Mouse (Mus musculus) testis, adult 2 months (tissue): ENCODE data around the gene Wdr59. TPM values are rescaled to one million over a fixed set of nuclear protein-coding genes. Genes with fewer than 3 reads are reported as not detected.

Experiments used
- H3K27ac ChIP-seq: fragments of 200-500 bp; 2 replicates; pipeline ENCODE4 v1.5.1; 2012; ENCODE audit warnings: low read depth, low read length; ENCODE audit not compliant: control insufficient read depth, insufficient read depth
- H3K27me3 ChIP-seq: fragments of 200-500 bp; 2 replicates; pipeline ENCODE4 v1.6.1; 2012; ENCODE audit warnings: mild to moderate bottlenecking, low read length, moderate library complexity; ENCODE audit not compliant: control insufficient read depth, insufficient read depth
- H3K36me3 ChIP-seq: fragments of 200-500 bp; 2 replicates; pipeline ENCODE4 v1.6.1; 2012; ENCODE audit warnings: mild to moderate bottlenecking, low read length; ENCODE audit not compliant: control insufficient read depth, insufficient read depth
- H3K4me1 ChIP-seq: fragments of 200-500 bp; 2 replicates; pipeline ENCODE4 v1.6.1; 2012; ENCODE audit warnings: low read length; ENCODE audit not compliant: control insufficient read depth, insufficient read depth
- H3K4me3 ChIP-seq: fragments of 200-500 bp; 2 replicates; pipeline ENCODE4 v1.5.1; 2012; ENCODE audit warnings: low read depth, mild to moderate bottlenecking, low read length, moderate library complexity, mixed read lengths; ENCODE audit not compliant: control insufficient read depth
- CTCF ChIP-seq: fragments of 200-500 bp; IDR thresholded peaks from 2 replicates; pipeline ENCODE4 v1.5.1; 2012; ENCODE audit warnings: low read depth, mild to moderate bottlenecking, inconsistent platforms, low read length, moderate library complexity; ENCODE audit not compliant: control insufficient read depth, insufficient read depth, insufficient replicate concordance
- POLR2A ChIP-seq: fragments of 200-500 bp; IDR thresholded peaks from 2 replicates; pipeline ENCODE4 v1.6.1; 2012; ENCODE audit warnings: low read depth, mild to moderate bottlenecking, inconsistent platforms, low read length, moderate library complexity; ENCODE audit not compliant: control insufficient read depth
- polyA plus RNA-seq: library from polyadenylated mRNA; depleted of rRNA; stranded (reverse); fragments of >200 nt; gene quantifications from 2 replicates; pipeline ENCODE4 v1.2.3, GENCODE M21; 2012

Wdr59 gene
- polyA plus RNA-seq, 1 experiment: 5.4 TPM

DNA sequence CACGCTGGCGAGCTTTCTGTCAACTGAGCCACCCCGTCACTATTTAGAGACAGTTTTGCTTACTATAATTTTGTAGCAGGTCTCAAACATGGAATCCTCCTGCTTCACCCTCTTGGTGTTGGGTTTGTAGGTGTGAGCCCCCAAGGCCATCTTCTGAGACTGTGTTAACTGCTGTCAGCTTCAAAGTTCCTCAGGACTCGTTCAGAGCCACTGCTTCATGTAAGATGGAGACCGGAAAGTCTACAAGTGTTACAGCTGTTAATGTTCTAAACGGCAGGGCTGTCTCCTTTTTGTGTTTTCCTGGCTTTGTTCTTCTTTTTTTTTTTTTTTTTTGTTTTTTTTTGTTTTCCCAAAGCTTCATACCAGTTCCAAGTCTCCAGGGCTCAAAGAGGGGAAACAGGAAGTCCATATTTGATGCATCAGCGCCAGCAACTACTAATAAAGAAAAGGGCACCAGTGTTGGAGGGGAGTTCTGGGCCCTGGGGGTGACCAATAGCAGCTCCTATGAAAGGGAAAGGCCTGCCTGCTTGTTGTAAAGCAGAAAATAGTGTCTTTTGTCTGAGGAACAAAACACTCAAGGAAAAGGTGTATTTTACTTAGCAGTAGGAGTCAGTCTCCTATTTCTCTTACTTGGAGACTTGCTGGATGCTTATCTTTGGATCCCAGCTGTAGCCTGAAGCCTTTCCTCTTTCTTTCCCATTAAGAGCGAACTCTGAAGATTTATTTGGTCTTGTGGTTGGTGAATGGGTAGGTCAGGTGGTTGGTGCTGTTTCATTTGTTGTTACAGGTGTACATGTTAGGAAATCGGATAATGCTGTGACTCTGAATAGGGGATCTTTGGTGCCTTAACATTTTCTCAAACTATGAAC is 28.3 kb upstream of the Wdr59 start:
- H3K27ac ChIP-seq: 0 out of 2 replicates have a peak overlapping the region, but pooled peaks have one; percentile 11
- H3K4me1 ChIP-seq: peaks cover 3% of the 10 kb centered on the region; the same call in 1 of the 2 replicates
- no peak overlapping the region for H3K4me3 ChIP-seq
- TF ChIP-seq CTCF: no peak
- no peak for TF ChIP-seq POLR2A
- no peaks in the 10 kb centered on the region for H3K27me3 ChIP-seq
- H3K36me3 ChIP-seq: no peaks in the 10 kb centered on the region

DNA sequence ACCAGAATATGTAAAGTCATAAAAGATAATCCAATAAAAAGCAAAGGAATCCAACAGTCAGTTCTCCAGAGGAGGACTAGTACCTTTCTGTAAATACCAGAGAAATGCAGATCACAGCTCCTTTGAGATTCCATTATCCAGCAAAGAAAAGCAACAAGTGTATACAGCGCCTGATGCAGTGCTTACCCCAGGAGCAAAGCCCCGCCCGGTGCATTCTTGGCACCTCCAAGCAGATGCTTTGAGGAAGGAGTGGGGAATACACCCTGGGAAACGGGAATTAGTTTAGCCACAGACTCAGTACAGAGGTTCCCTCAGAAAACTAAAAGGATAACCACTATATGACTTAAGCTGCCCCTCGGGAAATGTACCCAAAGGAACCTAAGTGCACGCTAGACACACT is 26.3 kb upstream of the Wdr59 start:
- no peaks in the 10 kb centered on the region for H3K36me3 ChIP-seq
- no peak overlapping the region for H3K27ac ChIP-seq

DNA sequence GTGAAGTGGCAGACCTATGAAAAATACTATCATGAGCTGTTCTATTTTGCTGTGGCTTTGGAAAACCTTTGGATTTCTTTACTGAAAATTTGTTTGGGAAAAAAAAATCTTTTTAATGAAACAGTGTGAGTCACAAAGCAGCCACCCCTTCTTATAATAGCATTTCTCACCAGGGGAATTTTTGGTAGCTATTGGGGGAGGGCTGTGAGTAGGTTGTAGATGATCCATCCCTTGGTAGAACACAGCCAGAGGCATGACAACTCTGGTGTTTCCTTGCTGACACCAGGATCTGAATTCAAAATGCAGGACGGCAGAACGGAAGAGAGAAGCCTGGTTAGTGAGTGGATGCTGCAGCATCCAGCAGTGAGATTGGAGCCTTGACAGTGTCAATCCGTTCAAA is 25.3 kb upstream of the Wdr59 start:
- no peak overlapping the region for H3K4me3 ChIP-seq
- TF ChIP-seq POLR2A (no peak), CTCF (no peak)
- no peak overlapping the region for H3K27ac ChIP-seq
- H3K4me1 ChIP-seq: peaks cover 3% of the 10 kb centered on the region; the same call in 1 of the 2 replicates
- no peaks in the 10 kb centered on the region for H3K36me3 ChIP-seq
- no peaks in the 10 kb centered on the region for H3K27me3 ChIP-seq

More for the DNA sequence above, 26.3 kb upstream of the Wdr59 start:
- no peaks in the 10 kb centered on the region for H3K27me3 ChIP-seq
- no peak overlapping the region for H3K4me3 ChIP-seq
- H3K4me1 ChIP-seq: peaks cover 3% of the 10 kb centered on the region; the same call in 1 of the 2 replicates
- TF ChIP-seq CTCF (no peak), POLR2A (no peak)

DNA sequence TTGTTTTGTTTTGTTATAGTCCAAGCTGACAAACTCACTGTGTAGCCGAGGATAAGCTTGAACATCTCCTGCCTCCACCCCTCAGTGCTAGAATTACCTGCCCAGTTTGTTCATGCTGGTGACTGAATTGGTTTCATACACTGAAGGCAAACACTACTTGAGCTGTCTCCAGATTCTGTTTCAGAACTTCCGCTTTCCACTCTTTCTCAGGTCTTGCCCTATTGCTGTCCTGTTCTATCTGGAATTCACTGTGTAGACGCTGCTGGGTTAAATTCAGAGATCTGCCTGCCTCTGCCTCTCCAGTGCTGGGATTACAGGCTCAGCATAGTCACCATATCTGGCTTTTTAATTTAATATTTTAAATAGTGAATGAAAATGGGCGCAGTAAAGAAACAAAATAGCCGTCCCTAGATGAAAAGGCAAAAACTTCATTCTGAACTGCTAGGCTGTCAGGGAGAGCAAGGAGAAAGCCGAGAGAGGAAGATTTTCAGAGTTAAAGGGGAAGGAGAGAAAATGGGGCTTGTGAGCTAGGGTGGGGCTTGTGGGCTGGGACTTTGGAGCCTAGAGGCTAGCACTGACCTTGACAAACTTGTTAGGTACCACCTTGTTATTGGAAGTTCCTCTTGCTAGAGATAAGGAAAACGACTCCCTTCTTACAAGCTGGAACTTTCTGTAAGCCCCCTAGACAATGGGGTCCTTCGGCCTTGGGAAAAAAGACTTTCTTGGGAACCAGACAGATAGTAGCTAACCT is 23.7 kb upstream of the Wdr59 start:
- H3K36me3 ChIP-seq: no peaks in the 10 kb centered on the region
- TF ChIP-seq POLR2A: no peak
- TF ChIP-seq CTCF: no peak
- H3K4me3 ChIP-seq: no peak overlapping the region
- no peak overlapping the region for H3K27ac ChIP-seq
- no peaks in the 10 kb centered on the region for H3K27me3 ChIP-seq
- peaks cover 3% of the 10 kb centered on the region; the same call in 1 of the 2 replicates for H3K4me1 ChIP-seq

DNA sequence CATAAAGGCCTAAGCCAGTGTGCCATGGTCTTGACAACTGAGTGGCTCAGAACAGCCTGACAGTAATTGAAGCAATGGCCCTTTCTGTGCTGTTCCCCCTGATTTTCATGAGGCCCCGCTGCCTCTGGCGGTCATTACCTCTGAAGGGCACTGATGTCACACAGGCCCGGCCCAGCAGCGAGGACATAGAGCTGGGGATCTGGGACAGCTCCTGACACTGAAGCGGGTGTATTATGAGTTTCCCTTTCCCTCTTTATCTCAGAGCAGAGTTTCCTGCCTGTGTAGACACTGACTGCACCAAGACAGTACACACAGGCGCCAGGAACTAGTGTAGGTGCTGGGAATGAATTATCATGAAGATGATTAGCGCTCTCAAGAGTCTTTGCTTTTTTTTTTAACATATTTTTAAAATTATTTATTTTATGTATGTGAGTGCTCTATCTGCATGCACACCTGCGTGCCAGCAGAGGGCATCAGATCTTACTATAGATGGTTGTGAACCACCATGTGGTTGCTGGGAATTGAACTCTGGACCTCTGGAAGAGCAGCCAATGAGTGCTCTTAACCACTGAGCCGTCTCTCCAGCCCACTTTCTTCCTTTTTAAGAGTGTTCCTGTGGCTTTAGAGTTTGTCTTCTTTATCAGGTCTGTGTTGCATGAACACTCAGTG is 22.0 kb upstream of the Wdr59 start:
- Histone ChIP-seq H3K4me3 (no peak overlapping the region), H3K36me3 (no peaks in the 10 kb centered on the region), H3K4me1 (no peaks in the 10 kb centered on the region; the same call in 1 of the 2 replicates), H3K27ac (no peak overlapping the region), H3K27me3 (no peaks in the 10 kb centered on the region)
- TF ChIP-seq CTCF (no peak), POLR2A (no peak)

DNA sequence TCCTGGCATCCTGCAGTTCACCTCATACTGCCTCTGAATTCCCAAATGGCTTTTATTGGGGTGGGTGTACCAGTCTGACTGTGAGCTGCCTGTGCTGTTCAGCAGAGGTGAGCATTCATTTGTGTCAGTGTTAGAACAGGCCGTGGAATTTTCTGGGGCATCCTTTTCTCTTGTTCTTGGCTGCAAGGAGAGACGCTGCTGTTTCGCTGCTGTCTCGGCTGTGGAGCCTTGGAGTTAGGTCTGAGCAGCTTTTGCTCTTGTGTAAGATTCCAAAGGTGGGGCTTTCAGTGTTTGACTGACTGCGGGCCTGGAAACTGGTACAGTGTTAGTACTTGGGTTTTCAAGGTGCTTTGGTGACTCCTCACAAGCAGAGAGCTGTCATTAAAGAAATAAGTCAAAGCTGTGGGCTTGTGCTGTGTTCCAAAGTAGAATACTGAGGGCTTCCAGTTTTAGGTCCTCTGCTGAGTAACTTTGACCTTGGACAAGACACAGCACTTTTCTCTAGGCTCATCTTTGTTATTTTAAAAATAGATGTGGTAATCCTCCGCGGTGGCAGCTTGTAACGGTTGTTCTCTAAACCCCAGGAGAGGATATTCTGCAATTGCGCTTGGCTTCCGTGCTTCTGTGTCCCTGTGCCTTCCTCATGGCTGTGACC is 17.7 kb upstream of the Wdr59 start:
- Histone ChIP-seq H3K4me1 (peaks cover 5% of the 10 kb centered on the region), H3K27ac (no peak overlapping the region), H3K36me3 (no peaks in the 10 kb centered on the region), H3K4me3 (peak overlapping the region; percentile 16), H3K27me3 (no peaks in the 10 kb centered on the region)
- TF ChIP-seq CTCF: no peak
- no peak for TF ChIP-seq POLR2A
